ENCODE assay signal across 18 mouse cellular contexts in genomic region chr14:11612426-11612825, GRCm38 (mm10). TPM values are rescaled to one million over a fixed set of nuclear protein-coding genes. Genes with fewer than 3 reads are reported as not detected.
"Had no signal": no experiment of that assay in that cellular context is flagged by ENCODE, and none has a peak within 500 bp of the region (broad histone marks: within the 10 kb centered on the region; RNA-seq: fewer than 3 reads in every experiment).

No protein-coding gene starts in this region.

- H3K27ac ChIP-seq: kidney, postnatal 0 days; limb, embryonic 15.5 days; liver, embryonic 12.5 days; lung, embryonic 15.5 days; midbrain, embryonic 13.5 days; neural tube, embryonic 12.5 days; stomach, embryonic 15.5 days had no signal

- H3K9ac ChIP-seq: limb, embryonic 15.5 days; liver, embryonic 12.5 days; lung, embryonic 15.5 days; midbrain, embryonic 13.5 days; neural tube, embryonic 12.5 days; stomach, embryonic 15.5 days had no signal

- DNase-seq: kidney, adult 9 months; kidney, postnatal 36 days; layer of hippocampus, adult 9-11 months; layer of hippocampus, postnatal 36 days; retina, postnatal 1 day; right cerebral cortex, postnatal 4 days; spleen, adult 18-20 months; thymus, adult 2 months; thymus, postnatal 25 days had no signal

- ATAC-seq: liver, embryonic 12.5 days; midbrain, embryonic 13.5 days had no signal

- H3K9me3 ChIP-seq: limb, embryonic 15.5 days; liver, embryonic 12.5 days; lung, embryonic 15.5 days; midbrain, embryonic 13.5 days; neural tube, embryonic 12.5 days; stomach, embryonic 15.5 days had no signal

- H3K4me2 ChIP-seq: limb, embryonic 15.5 days; liver, embryonic 12.5 days; lung, embryonic 15.5 days; midbrain, embryonic 13.5 days; neural tube, embryonic 12.5 days; stomach, embryonic 15.5 days had no signal

- H3K36me3 ChIP-seq: limb, embryonic 15.5 days; liver, embryonic 12.5 days; lung, embryonic 15.5 days; midbrain, embryonic 13.5 days; neural tube, embryonic 12.5 days; stomach, embryonic 15.5 days had no signal

- H3K4me1 ChIP-seq: liver, embryonic 12.5 days had no signal

- H3K4me3 ChIP-seq: limb, embryonic 15.5 days; liver, embryonic 12.5 days; lung, embryonic 15.5 days; midbrain, embryonic 13.5 days; neural tube, embryonic 12.5 days; stomach, embryonic 15.5 days had no signal

- H3K27me3 ChIP-seq: limb, embryonic 15.5 days; liver, embryonic 12.5 days; midbrain, embryonic 13.5 days; neural tube, embryonic 12.5 days; stomach, embryonic 15.5 days had no signal

RNA-seq across cellular contexts. Expression of gene Ptprg, which starts 59.1 kb away (rescaled TPM):
- total RNA-seq: megakaryocyte-erythroid progenitor cell, adult 5-6 weeks; neutrophil, adult 5-6 weeks had no signal
